9 mouse cellular contexts compared by ENCODE assay signal in the genomic region with DNA sequence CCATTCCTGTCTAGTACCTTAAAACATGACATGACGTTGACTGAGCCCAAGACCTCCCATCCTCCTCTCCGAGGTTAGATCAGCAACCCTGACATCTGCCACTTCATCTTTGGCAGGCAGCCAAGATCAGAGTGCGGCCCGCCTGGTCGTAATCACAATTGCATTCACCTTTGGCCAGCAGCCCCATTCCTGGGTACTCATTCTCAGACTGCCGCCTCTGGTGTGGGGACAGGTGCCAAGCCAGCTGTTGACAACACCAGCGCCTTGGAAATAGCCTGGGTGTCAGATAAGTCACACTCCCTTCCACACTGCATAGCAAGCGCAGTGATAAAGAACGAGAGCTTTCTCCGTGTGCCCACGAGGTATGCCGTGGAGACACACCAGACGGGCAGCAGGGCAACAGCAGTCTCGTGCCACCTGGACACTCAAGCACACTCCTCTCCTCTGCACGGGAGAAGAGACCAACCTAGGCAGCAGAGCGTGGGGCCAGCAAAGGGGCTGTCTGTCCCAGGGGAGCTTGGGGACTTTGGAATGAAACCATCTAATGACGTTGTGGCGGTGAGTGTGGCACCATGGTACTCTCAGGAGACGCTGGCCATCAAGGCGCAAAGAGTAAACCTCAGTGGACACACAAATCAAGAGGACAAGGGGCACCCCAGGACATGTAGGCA. TPM values are rescaled to one million over a fixed set of nuclear protein-coding genes. Genes with fewer than 3 reads are reported as not detected.
DNase-seq lines count a peak whose midpoint lies in the region; ATAC-seq and TF ChIP-seq lines count a peak whose summit lies in the region.
"Had no signal": no experiment of that assay in that cellular context is flagged by ENCODE, and none has a peak within 500 bp of the region (broad histone marks: within the 10 kb centered on the region; RNA-seq: fewer than 3 reads in every experiment).

No protein-coding gene starts in this region.

- H3K4me1 ChIP-seq in heart, embryonic 15.5 days (replicated peaks): peaks cover 54% of the 10 kb centered on the region
- no peaks in the 10 kb centered on the region for H3K4me1 ChIP-seq in forebrain, postnatal 0 days (ENCODE audit: insufficient read depth)

- no peak overlapping the region for H3K9ac ChIP-seq in heart, embryonic 15.5 days
- no peak overlapping the region for H3K9ac ChIP-seq in forebrain, postnatal 0 days
- H3K9ac ChIP-seq: limb, embryonic 15.5 days had no signal

- no peaks in the 10 kb centered on the region for H3K9me3 ChIP-seq in heart, embryonic 15.5 days (replicated peaks)
- no peaks in the 10 kb centered on the region for H3K9me3 ChIP-seq in forebrain, postnatal 0 days (ENCODE audit: low read length)
- H3K9me3 ChIP-seq: limb, embryonic 15.5 days had no signal

- peak overlapping the region; percentile 63 for H3K27ac ChIP-seq in heart, embryonic 15.5 days
- H3K27ac ChIP-seq in forebrain, postnatal 0 days (ENCODE audit: low read depth, low read length): no peak overlapping the region
- H3K27ac ChIP-seq: limb, embryonic 15.5 days had no signal

- 0 out of 2 replicates have a peak, but pooled peaks cover 3% of the 10 kb centered on the region for H3K27me3 ChIP-seq in heart, embryonic 15.5 days
- H3K27me3 ChIP-seq in forebrain, postnatal 0 days (ENCODE audit: insufficient read depth, low read length): no peaks in the 10 kb centered on the region; the same call in 1 of the 2 replicates

- H3K4me3 ChIP-seq in heart, embryonic 15.5 days: no peak overlapping the region
- no peak overlapping the region for H3K4me3 ChIP-seq in forebrain, postnatal 0 days (ENCODE audit: low read depth, low read length)
- H3K4me3 ChIP-seq: limb, embryonic 15.5 days had no signal

- H3K4me2 ChIP-seq in heart, embryonic 15.5 days: peak overlapping the region; percentile 29
- H3K4me2 ChIP-seq in forebrain, postnatal 0 days (ENCODE audit: low read depth): no peak overlapping the region
- H3K4me2 ChIP-seq: limb, embryonic 15.5 days had no signal

- ATAC-seq in heart, embryonic 15.5 days (replicated peaks; ENCODE audit: insufficient number of reproducible peaks, insufficient read depth, low FRiP score, low read depth): peak; percentile 62; the same call in 1 of the 2 replicates
- no peak; the same call in 1 of the 2 replicates for ATAC-seq in forebrain, postnatal 0 days

- H3K36me3 ChIP-seq in heart, embryonic 15.5 days: no peaks in the 10 kb centered on the region
- H3K36me3 ChIP-seq in forebrain, postnatal 0 days (ENCODE audit: insufficient read depth): no peaks in the 10 kb centered on the region
- H3K36me3 ChIP-seq: limb, embryonic 15.5 days had no signal

- 28% methylated on average over 20 of the region's 20 CpGs for WGBS in heart, embryonic 15.5 days
- 65% methylated on average over 20 of the region's 20 CpGs for WGBS in forebrain, postnatal 0 days

- no peak for TF ChIP-seq CTCF in forebrain, postnatal 0 days (IDR thresholded peaks at IDR 0.05; ENCODE audit: low read depth)

- peak; percentile 34 to 50 for DNase-seq in cerebellum, postnatal 25 days
- no peak for DNase-seq in cerebellum, adult 11 months
- peak; percentile 42 for DNase-seq in MN1 (ENCODE audit: low spot score)
- DNase-seq in kidney, postnatal 36 days: peak; percentile 88 to 89
- DNase-seq in natural killer cell, adult 2 months (ENCODE audit: low spot score in 2 of 2): no peak
- no peak for DNase-seq in forebrain, postnatal 0 days
- DNase-seq in thymus, postnatal 4 days: no peak

RNA-seq across cellular contexts. Expression of a gene that starts 2.4 kb away (rescaled TPM):
- polyA plus RNA-seq in heart, embryonic 15.5 days (2015; fragmentation: Nextera tagmentation; extraction: Ambion mirVana): 8.6 and 10.9 TPM in 2 replicates
- total RNA-seq in forebrain, postnatal 0 days (2014; rRNA removed): 1.8 and 2.8 TPM in 2 replicates
- 0.99 and 1.2 TPM in 2 replicates for polyA plus RNA-seq in forebrain, postnatal 0 days (2015; fragmentation: Nextera tagmentation; extraction: Ambion mirVana)

RNA-seq across cellular contexts. Expression of a gene that starts 20.3 kb away (rescaled TPM):
- polyA plus RNA-seq in heart, embryonic 15.5 days (2015; fragmentation: Nextera tagmentation; extraction: Ambion mirVana): 4.3 and 5.3 TPM in 2 replicates
- 20.6 and 21.8 TPM in 2 replicates for total RNA-seq in forebrain, postnatal 0 days (2014; rRNA removed)
- polyA plus RNA-seq in forebrain, postnatal 0 days (2015; fragmentation: Nextera tagmentation; extraction: Ambion mirVana): 13.2 and 18.2 TPM in 2 replicates

RNA-seq across cellular contexts. Expression of a gene that starts 57.8 kb away (rescaled TPM):
- 14.7 and 22.2 TPM in 2 replicates for polyA plus RNA-seq in heart, embryonic 15.5 days (2015; fragmentation: Nextera tagmentation; extraction: Ambion mirVana)
- 11.1 and 13.2 TPM in 2 replicates for total RNA-seq in forebrain, postnatal 0 days (2014; rRNA removed)
- 16.4 and 16.9 TPM in 2 replicates for polyA plus RNA-seq in forebrain, postnatal 0 days (2015; fragmentation: Nextera tagmentation; extraction: Ambion mirVana)

Comparison
In these comparisons a context has a peak if more than half of its experiments do, and no peak if none do; other contexts are left out.
1. DNase-seq: peak in cerebellum, postnatal 25 days (2 of 2), MN1 (single experiment) and kidney, postnatal 36 days (2 of 2); none in cerebellum, adult 11 months (single experiment), natural killer cell, adult 2 months (0 of 2), forebrain, postnatal 0 days (single experiment) and thymus, postnatal 4 days (single experiment).